Mouse (Mus musculus) kidney, postnatal 14 days (tissue): ENCODE measurements around the gene Dnaja2.

Experiments used
- DNase-seq: peaks from one replicate; pipeline ENCODE4 v3.0.0; 2022; ENCODE audit warnings: mixed read lengths

Dnaja2 gene

DNA sequence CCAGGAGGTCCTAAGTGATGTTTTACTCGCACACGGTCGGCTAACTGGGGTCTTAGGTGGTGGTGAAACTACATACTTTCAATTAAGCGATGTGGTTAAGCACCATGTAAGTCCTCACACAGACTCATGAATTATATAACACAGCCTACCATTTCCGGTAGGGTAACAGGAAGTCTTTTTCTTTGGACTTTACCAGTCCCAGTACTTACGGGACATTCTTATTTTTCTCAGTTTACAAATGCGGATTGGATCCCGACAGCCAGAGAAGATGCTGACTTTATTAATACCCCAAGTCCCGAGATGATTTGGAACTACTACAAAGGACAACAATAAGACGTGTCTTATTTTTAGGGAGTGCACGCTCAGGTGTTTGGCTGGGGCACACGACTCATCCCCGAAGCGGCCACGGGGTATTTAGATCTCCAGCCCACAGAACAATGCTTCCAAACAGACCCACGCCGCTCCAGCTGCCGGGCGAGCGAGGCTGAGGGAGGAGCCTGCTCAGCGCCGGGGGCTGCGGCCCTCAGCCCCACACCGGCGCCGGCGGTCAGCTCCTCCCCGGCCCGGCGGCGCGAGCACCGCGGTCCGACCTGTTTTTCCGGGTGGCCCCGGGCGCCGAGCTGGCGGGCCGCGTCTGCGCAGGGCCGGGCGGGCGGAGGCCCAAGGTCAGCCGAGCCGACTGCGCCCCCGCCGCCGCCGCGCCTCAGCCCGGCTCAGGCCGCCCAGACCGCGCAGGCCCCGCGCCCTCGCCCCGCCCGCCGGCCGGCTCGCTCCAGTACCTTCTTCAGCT lies 558 bp downstream of the Dnaja2 start:
- peak; percentile 21 for DNase-seq

DNA sequence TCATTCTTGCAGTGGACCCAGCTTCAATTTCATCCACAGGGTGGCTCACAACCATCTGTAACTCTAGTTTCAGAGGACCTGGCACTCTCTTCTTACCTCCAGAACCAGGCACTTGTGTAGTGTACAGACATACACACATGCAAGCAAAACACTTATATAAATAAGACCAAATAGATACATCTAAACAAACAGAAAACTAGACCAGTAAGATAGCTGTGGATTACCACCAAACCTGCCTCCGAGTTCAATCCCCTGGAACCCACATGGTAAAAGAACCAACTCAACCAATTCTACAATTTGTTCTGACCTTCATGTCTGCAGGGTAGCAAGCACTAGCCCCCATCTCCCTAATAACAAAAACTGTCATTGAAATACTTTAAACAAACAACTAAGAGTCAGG lies 3.2 kb downstream of the Dnaja2 start:
- no peak for DNase-seq

DNA sequence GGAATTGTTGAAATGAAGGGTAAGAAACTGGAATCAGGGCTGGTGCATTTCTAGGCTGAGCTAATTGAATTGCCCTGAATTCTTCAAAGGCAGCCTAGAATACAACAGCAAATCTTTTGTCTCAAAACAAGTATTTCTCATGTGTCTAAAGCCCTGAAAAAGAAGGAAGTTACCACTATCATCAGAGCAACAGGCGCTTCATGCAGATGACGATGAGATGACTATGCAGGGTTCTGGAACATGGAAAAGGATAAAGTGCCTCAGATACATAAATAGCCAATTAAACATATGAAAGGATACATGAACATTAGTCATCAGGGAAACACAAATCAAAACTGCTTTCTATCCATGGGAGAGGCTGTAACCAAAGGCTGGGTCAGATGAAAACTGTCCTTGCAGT lies 18.8 kb downstream of the Dnaja2 start:
- no peak for DNase-seq

DNA sequence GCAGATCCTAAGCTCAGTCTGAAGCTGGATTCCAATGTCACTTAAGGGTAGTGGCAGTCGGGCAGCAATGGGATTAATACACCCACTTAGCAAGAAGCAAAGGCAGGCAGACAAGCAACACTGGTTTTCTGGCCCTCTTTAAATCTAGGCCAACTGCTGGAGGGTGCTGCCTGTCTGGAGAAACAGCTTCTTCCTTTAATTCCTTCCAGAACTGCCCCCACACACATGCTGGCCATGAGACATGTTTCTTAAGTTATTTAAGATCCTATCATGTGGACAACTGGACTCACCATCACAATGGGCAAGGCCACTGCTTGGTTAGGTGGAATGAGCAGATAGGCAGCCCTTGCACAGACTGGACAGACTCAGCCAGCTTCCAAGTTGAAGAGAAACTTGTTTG lies 21.0 kb downstream of the Dnaja2 start:
- no peak for DNase-seq

DNA sequence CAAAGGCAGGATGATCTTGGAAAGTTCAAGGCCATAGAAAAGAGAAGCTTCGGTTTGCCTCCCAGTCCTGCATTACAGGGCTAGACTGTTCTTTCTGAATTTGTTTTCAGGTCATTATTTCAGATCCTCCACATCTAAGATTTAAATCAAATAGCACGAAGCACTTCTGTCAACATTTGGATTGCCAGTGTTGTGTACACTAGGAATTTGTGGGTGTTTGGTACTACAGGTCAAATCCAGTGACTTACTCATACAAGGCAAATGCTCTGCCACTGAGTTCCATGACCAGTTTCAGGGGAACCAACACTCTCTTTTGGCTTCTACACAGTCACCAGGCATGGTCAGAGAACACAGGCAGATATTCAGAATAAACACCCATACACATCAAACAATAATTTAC lies 21.7 kb downstream of the Dnaja2 start:
- DNase-seq = no peak

DNA sequence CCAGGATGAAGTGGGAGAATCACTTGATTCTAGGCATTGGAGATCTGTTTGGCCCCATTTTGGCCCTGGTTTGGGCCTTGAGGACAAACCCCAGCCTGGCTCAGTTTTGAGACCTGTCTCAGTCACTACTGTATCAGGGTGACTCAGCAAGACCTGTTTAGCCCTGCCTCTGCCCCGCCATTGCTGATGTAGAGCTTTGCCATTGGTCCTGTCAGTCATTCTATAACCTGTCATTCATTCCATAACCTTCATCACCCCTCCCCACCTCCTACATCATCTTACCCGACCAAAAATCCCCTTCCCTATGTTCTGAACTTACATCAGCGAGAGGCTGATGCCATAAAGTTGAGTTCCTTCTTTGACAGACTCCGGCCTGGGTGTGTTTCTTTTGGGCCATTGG lies 22.3 kb downstream of the Dnaja2 start:
- DNase-seq = no peak

DNA sequence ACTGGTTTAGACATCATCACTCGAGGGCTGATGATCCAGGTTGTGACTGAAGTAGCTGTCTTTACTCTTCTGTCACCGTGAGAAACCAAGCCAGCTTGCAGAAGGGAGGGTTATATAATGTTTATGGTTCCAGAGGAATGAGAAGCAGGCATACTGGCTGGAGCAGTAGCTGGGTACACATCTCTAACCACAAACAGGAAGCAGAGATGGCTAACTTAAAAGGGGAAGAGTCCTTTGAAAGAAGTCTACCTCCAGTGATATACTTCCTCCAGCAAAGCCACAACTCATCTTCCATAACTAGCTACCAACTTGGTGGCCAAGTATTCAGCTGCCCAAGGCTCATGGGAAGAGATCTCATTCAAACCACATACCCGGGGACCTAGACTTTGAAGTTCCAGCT lies 23.7 kb downstream of the Dnaja2 start:
- no peak for DNase-seq

DNA sequence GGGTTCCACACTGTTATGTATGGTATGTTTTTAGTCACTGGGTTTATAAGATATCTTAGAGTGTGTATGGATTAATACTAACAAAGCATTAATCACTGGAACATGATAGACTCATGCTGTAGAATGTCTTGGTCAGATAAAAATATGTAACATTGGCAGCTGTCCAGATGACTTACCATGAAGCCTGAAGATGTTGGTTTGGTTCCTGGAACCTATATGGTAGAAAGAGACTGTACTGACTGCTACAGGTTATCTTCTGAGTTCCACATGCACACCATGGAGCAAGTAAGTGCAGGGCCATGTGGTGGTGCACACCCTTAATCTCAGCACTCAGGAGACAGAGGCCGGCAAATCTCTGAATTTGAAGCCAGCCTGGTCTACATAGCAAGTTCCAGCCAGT lies 24.4 kb downstream of the Dnaja2 start:
- no peak for DNase-seq

DNA sequence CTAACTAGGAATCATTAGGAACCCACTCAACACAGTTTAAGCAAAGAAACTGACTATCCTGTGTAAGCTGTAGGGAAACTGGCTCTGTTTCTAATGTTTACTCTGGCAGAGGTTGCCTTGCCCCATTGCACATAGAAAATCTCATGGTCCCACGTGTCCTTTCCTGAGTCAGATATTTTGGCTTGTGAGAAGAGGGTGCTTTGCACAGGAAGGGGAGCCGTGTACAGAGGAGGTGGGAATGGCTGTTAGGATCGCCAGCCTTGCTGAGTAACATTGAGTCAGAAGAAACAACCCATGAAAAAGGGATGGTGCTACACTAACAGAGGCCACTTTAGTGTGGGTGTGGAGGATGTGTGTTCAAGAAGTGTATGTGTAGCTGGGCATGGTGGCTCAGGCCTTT lies 26.2 kb downstream of the Dnaja2 start:
- DNase-seq = no peak

DNA sequence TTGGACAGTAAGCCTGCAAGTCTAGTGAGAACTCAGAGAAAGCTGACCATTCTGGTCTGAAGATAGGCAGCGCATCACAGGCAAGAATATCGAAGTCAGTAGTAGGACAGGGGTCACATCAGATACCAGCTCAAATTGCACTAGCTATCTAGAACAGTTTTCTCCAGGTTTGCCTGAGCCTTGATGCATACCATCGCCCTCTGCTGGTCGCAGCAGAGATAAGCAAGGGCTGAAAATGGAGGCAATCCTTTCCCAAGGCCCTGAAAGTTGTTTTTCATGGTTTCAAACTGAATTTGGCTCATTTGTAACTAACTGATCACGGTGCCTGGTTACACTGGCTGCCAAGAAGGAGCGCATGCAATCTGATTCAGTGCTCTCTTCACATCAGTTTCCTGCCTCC lies 29.0 kb downstream of the Dnaja2 start:
- peak; percentile 64 for DNase-seq

DNA sequence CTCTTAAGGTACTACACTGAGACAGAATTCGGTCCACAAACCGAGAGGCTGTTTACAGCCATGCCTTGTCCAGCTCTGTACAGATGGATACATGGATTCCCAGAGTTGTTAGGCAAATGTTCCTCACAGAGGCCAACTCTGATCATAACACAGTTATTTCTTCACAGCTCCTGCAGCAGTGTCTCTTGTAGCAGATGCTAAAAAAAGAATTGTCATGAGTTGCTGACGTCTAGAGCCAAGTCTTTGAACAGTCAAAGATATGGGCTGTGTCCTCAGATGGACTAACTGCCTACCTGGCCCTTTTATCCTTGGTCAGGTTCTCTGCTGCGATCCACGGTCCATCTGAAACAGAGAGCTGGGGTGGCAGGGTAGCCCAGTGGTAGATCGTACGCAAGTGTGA lies 31.1 kb downstream of the Dnaja2 start:
- DNase-seq = no peak

DNA sequence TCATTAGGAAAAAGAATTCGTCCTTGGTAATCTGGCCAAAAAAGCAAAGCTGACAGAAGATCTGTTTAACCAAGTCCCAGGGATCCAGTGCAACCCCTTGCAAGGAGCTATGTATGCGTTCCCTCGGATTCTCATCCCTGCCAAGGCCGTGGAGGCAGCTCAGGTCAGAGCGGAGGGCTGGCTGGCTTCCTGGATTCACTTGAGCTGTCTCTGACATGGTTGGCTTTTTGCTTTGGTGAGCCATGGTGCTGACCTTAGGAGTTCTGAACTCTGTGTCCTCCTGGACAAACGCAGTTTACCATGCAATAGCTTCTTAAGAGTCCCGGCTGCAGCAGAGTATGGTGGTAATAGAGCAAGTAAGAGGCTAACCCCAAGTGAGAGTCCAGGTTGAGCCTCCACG lies 33.8 kb downstream of the Dnaja2 start:
- no peak for DNase-seq

DNA sequence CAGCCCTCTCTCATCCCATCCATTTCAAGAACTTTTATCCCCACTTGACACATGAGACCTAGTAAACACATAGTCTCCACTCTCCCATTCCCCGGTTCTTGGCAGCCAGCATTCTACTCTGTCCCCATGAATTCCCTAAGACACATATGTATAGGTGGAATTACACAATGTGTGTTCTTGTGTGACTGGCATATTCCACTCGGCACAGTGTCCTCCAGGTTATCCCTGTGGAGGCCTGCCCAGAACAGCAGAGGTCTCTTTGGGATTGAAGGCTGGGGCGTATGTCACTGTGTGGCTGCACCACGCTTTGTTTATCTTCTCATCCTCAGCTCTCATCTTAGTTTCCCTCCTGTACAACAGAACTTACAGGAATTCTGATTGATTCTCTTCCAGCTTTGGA lies 34.6 kb downstream of the Dnaja2 start:
- no peak for DNase-seq

DNA sequence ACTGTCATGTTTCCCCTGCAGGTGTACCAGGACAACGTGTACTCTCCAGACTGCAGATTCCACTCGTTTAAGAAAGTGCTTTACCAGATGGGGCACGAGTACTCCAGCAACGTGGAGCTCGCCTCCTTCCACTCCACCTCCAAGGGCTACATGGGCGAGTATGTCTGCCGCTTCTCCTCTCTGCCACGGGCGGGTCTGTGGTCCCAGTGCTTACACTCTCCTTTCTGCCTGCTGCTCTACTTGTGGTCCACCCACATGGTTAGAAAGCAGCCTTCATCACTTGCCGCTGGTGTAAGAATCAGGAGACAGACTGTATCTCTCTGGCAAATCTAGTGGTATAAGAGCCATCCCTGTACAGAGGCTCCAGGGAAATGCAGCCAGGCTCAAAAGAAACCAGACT lies 37.2 kb downstream of the Dnaja2 start:
- no peak for DNase-seq

DNA sequence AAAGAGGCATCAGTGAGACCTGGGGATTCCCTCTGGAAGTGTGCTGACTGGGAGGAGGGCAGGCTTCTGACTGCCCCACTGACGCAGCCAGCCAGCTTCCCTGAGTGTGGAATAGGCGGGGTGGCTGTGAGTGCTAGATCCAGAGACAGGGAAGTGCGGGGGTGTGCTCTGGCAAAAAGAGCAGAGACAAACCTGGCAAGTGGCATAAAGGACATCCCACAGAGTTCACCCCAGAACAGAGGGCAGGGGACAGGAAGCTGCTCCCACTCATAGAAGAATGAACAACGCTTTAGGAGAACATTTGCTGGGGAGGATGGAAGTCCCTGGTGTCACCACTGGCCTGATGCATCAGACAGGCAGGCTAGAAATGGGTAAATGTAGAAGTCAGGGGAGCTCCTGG lies 37.8 kb downstream of the Dnaja2 start:
- no peak for DNase-seq

DNA sequence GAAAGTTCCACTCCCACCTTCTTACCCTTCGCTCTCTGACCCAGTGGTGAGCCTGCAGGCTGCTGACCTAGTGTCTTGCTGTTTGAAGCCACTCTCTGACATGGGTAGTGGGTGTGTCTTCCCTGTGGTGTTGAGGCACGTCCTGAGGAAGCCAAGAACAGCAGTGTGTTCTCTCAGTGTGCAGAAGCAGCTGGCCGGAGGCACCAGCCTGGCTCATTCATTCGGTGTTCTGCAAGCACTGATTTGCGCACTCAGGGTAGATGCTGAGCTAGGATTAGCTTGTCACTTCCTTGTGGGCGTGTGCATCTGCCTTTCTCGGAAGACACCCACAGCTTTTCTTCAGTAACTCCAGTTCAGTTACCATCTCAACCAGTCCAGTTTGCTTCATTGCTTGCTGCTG lies 39.8 kb downstream of the Dnaja2 start:
- DNase-seq = peak; percentile 7

DNA sequence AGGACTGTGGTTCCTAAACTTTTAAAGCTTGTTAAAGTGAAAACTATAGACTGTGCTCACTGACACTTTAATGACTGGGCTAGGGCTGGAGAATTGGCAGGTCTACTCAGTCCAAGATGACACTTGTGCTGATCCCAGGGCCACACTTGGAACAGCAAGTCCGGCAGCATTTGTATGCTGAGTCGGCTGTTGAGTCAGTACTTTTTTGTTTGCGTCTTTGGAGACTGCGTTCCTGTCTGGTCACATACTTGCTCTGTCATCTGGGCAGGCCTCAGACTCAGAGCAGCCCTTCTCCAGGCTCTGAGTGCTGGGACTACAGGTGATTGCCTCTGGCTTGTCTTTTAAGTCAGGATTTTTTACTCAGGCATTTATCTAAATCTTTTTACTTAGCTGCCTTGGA lies 41.9 kb downstream of the Dnaja2 start:
- no peak for DNase-seq

DNA sequence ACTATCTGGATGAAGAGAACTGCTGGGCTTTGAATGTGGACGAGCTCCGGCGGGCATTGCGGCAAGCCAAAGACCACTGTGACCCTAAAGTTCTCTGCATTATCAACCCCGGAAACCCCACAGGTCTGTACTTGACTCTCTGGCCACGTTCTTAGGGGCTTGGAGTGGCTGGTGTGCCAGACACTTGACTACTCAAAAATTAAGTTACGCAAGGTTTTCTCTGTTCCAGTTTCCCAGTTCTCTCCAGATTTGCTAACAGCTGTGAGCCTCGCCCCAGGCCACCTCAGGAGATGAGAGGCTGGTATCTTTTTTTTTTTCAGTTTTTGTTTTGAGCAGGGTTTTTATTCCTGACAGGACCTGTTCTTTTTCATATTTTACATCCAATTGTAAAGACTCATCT lies 42.9 kb downstream of the Dnaja2 start:
- no peak for DNase-seq

DNA sequence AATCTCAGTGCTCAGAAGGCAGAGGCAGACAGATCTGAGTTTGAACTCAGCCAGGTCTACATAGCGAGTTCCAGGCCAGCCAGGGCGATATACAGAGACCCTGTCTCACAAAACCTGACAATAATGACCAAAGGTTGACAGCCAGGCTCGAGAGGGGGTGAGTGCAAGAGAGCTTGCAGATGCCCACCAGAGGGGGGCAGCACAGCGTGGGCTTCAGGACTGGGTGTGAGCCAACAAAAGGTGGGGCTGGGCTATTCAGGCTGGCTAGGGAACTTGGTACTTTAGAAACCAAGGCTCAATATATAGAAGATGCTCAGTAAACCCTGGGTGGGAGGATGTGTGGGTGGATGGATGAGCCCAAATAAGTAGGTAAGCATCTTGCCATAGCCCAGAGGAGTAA lies 46.5 kb downstream of the Dnaja2 start:
- no peak for DNase-seq

DNA sequence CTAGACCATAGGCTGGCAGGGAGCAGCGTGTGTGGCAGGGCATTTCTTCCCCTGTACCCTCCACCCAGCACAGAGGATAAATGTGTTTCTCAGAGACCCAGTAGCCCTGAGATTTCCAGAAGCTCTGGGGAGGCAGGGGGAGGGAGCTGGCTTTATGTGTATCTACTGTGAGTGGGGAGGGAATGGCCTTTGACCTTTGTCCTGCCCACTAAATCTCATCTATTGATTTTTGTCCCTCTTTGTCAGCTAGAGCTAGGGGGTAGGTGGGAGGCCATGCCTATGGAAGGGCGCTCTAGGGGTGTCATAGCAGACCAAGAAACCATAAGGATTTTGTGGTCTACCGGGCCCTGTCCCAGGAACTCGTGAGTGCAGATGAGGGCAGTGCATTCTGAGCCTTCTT lies 48.5 kb downstream of the Dnaja2 start:
- no peak for DNase-seq

DNA sequence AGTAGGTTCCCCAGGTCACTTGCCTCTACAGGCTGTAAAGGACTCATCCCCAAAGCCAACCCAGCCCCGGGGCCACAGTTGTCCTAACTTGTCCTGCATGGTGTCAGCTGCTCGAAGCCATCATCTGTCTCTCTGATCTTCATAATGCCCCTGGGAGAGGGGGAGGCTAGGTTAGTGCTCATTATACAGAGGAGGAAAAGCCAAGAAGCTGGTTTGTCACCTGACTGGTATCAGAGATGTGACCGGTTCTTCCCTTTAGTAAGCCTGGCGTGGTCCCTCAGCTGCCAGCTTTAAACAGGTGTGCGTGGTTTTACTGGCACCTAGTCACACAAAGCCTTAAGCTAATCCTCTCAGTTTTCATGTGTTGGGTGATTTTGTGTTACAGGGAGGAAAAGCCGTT lies 50.4 kb downstream of the Dnaja2 start:
- no peak for DNase-seq

DNA sequence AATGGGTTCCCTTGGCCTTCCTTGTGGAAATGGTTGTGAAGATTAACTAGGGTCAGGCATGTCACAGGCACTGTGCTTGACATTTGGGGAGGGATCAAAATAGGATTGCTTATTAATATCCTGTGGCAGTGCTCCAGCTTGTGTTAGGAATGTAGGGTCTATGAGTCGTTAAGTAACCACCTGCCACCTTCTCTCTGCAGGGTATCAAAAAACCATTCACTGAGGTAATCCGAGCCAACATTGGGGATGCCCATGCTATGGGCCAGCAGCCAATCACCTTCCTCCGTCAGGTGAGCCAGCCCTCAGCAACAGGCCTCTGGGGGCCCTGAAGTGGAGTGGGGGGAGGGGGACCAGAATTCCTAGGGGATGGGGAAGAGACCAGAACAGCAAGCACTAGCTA lies 52.1 kb downstream of the Dnaja2 start:
- no peak for DNase-seq

DNA sequence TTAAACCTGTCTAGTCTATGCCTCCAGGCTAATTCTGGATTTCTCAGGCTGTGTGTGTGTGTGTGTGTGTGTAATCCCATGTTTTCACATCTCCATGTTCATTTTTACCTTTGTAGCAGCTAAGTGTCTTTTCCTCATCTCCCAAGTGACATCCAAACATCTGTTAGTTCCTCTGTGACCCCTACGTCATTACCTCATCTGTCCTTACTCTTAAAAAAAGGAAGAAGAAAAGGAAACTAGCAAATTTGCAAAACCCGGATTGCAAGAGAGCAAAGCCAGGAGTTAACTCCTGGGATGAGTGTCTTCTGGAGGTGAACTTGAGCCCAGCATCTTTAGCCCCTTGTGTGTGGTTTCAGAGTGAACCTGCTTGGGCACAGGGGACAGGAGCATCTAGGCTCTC lies 52.8 kb downstream of the Dnaja2 start:
- no peak for DNase-seq

DNA sequence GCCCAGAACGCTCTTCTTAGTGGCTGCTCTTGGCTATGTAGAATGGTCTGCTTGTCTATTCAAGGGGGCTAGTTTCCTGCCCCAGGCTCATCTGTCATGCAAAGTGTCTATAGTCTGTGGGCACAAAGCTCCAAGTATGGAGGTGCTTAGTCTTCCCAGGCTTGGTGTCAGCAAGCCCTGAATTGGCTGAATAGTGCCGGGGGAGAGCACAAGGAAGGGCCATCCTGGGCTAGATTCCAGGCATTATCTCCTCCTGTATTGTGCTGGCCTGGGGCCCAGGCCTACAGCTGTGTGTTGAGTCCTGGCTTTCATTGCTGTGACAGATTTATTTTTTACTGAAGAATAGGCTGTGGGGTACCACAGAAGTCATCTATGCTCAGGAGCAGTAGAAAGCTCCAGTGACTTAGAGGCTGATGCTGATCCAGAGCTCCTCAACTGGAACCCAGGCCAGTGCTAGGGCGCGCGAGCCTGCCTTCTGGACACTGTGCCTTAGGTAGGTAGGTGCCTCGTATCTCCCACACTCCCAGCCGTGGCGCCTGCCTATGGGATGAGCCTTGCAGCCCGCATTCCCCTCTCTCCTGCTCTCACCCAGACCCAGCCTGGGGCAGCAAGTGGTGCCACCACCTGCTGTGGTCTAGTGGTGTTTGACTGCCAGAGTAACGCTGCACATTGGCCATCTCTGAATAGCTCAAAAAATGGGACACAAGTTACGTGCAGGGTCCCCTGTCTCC lies 54.0 kb downstream of the Dnaja2 start:
- DNase-seq = peak; percentile 14

DNA sequence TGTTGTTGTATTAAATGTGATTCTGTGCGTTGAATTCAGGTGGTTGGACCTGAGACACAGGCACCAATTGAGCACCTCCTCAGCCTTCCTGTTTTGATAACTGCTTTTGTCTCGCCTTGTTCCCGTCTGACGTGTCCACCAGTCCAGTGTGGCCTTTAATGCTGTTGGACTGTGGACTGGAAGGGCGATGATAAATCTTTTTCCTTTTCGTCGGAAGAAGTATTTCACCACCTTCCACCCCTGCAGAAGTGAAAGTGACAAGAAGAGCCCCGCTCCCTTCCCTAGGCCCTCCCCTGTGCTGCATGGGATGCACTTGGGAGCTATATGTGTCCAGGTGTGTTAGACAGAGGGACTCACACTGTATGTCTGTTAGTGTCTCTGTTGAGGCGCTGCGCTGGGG lies 54.7 kb downstream of the Dnaja2 start:
- DNase-seq = no peak
